Mouse (Mus musculus): Measurements from ENCODE around the gene Cab39l. TPM values are rescaled to one million over a fixed set of nuclear protein-coding genes. Genes with fewer than 3 reads are reported as not detected.

Gene Cab39l
- polyA plus RNA-seq, 1 experiment = 2.9 TPM

GRCm38 (mm10) chr14:59633295-59633898, 192.6 kb downstream of the Cab39l start:
- H3K36me3 ChIP-seq (ENCODE audit: control insufficient read depth, insufficient read depth, low read length) = no peaks in the 10 kb centered on the region; the same call in 1 of the 2 replicates
- TF ChIP-seq POLR2A (IDR thresholded peaks at IDR 0.05; ENCODE audit: low read depth, low read length) (no peak), CTCF (IDR thresholded peaks at IDR 0.05; ENCODE audit: extremely low read depth, insufficient read length, insufficient replicate concordance, low read depth, low read length) (no peak)
- H3K27me3 ChIP-seq (ENCODE audit: control insufficient read depth, insufficient read depth, low read length) = no peaks in the 10 kb centered on the region
- no peak overlapping the region for H3K27ac ChIP-seq (ENCODE audit: insufficient read depth, low read depth, low read length)
- no peak overlapping the region for H3K4me3 ChIP-seq (ENCODE audit: low read depth, low read length)
- H3K4me1 ChIP-seq (ENCODE audit: control insufficient read depth, insufficient read depth, insufficient read length, low read length) = no peaks in the 10 kb centered on the region
- 72% methylated on average over 5 of the region's 5 CpGs for WGBS

DNA sequence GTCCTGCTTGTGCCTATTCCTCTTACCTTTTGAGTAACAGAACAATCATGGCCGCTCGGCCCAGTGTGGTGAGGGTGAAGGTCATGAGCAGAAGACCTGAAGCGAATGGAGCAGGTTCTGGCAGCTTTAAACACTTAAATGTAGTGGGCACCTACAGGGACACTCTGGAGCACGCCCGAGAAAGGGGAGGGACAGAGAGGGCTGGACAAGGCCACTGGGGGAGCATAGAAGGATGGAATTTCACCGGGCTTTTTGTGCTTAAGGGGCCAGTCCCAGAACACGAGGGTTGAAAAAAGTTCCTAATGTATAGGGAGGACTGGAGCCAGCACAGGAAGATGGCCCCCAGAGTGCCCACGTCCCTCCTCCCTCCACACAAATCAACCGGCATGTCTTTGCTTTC, 193.2 kb downstream of the Cab39l start:
- WGBS = 84% methylated on average over 9 of the region's 9 CpGs
- Histone ChIP-seq H3K4me3 (ENCODE audit: low read depth, low read length) (no peak overlapping the region), H3K4me1 (ENCODE audit: control insufficient read depth, insufficient read depth, insufficient read length, low read length) (no peaks in the 10 kb centered on the region), H3K36me3 (ENCODE audit: control insufficient read depth, insufficient read depth, low read length) (no peaks in the 10 kb centered on the region; the same call in 1 of the 2 replicates), H3K27ac (ENCODE audit: insufficient read depth, low read depth, low read length) (no peak overlapping the region), H3K27me3 (ENCODE audit: control insufficient read depth, insufficient read depth, low read length) (no peaks in the 10 kb centered on the region)
- no peak for TF ChIP-seq CTCF (IDR thresholded peaks at IDR 0.05; ENCODE audit: extremely low read depth, insufficient read length, insufficient replicate concordance, low read depth, low read length)

Other genes with a start within 250 kb of the Cab39l start
- gene Rcbtb1, start 239.8 kb upstream of the Cab39l start, polyA plus RNA-seq (2012; rRNA removed) = 12.1 and 21.0 TPM in 2 replicates
- not detected in 2 replicates for gene Gm6904, start 180.8 kb upstream of the Cab39l start, polyA plus RNA-seq (2012; rRNA removed)
- 0.22 and 0.25 TPM in 2 replicates for gene Phf11a, start 143.4 kb upstream of the Cab39l start, polyA plus RNA-seq (2012; rRNA removed)
- 0.10 and 0.16 TPM in 2 replicates for gene Phf11b, start 99.6 kb upstream of the Cab39l start, polyA plus RNA-seq (2012; rRNA removed)
- gene Phf11d, start 75.5 kb upstream of the Cab39l start, polyA plus RNA-seq (2012; rRNA removed) = 1.6 and 3.0 TPM in 2 replicates
- 0.14 and 0.29 TPM in 2 replicates for gene Phf11c, start 45.6 kb upstream of the Cab39l start, polyA plus RNA-seq (2012; rRNA removed)
- 2.3 and 5.6 TPM in 2 replicates for gene Setdb2, start 88 bp upstream of the Cab39l start, polyA plus RNA-seq (2012; rRNA removed)
- gene Cdadc1, start 157.0 kb downstream of the Cab39l start, polyA plus RNA-seq (2012; rRNA removed) = 0.63 and 1.9 TPM in 2 replicates
- gene Shisa2, start 184.3 kb downstream of the Cab39l start, polyA plus RNA-seq (2012; rRNA removed) = 12.3 and 20.7 TPM in 2 replicates